Mouse (Mus musculus): Measurements from ENCODE around the gene Krt32.

Gene Krt32

GRCm38 (mm10) chr11:100047193-100047592 lies 40.8 kb downstream of the Krt32 start:
- DNase-seq: no peak

GRCm38 (mm10) chr11:100046303-100046866 lies 41.6 kb downstream of the Krt32 start:
- no peak for DNase-seq

- no peak for DNase-seq
Measured at GRCm38 (mm10) chr11:100041454-100041853, 46.6 kb downstream of the Krt32 start, which contains the start of gene Krt34. Krt34 (minus strand) TSS chr11:100041554.

Measured in kidney, adult 9 months (tissue).